Mouse (Mus musculus) left cerebral cortex, postnatal 10 days (tissue): ENCODE measurements around the gene Pja2. TPM values are rescaled to one million over a fixed set of nuclear protein-coding genes. Genes with fewer than 3 reads are reported as not detected.
"Not testable (repeated sequence)": the region's sequence is repeated elsewhere in the genome, so short reads cannot be mapped to it uniquely, and the experiment has no call there.

Experiments
- DNase-seq, 2 experiments: peaks; one replicate each; pipeline ENCODE4 v3.0.0; 2021 to 2022; ENCODE audit warnings: low spot score in 2 of 2, mixed read lengths in 1 of 2; ENCODE audit errors: extremely low spot score in 1 of 2
- intact Hi-C: fragments of 180-260 bp; cut with DNase I; formaldehyde crosslinking; loops from one replicate; pipeline ENCODE4 v1.15.1; 2025
- total RNA-seq, 2 experiments: library from RNA; stranded (reverse); gene quantifications; 2 replicates each; pipeline ENCODE4 v1.2.3; 2021

Pja2 gene
- total RNA-seq, 2 experiments from 2014 or later = 361 to 375 TPM

DNA sequence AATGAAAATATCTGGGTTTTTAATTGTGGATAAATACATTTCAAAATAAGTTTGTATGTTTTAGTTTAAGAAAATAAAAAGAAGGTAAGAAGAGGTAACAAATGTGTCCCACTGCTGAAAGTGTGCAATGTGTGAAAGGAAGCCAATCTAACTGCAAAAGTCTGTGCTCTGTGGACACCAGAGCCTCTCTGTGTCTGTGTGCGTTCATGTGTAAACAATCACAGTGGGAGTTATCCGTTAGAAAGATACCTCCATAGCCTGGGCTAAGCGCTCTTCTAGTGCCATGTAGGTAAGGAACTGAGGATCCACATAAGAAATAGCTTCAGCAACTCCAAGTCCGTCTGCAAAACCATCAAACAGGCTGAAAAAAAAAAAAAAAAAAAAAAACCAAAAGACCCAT is 42.0 kb downstream of the Pja2 start:
- intact Hi-C loops = no loop called here
- DNase-seq = no peak

- no peak for DNase-seq
Observed at GRCm38 (mm10) chr17:64288000-64288399, 43.7 kb downstream of the Pja2 start.

GRCm38 (mm10) chr17:64286836-64287235 is 44.9 kb downstream of the Pja2 start:
- intact Hi-C loops = no loop called here

More at GRCm38 (mm10) chr17:64288000-64288399, 43.7 kb downstream of the Pja2 start:
- intact Hi-C loops = no loop called here

GRCm38 (mm10) chr17:64281368-64281767 is 50.3 kb downstream of the Pja2 start:
- intact Hi-C loops, DNase-seq: not testable (repeated sequence)

More at GRCm38 (mm10) chr17:64286836-64287235, 44.9 kb downstream of the Pja2 start:
- DNase-seq = no peak

- no peak for DNase-seq
- intact Hi-C loops = no loop called here
Observed at GRCm38 (mm10) chr17:64277649-64278212, 54.0 kb downstream of the Pja2 start.

DNA sequence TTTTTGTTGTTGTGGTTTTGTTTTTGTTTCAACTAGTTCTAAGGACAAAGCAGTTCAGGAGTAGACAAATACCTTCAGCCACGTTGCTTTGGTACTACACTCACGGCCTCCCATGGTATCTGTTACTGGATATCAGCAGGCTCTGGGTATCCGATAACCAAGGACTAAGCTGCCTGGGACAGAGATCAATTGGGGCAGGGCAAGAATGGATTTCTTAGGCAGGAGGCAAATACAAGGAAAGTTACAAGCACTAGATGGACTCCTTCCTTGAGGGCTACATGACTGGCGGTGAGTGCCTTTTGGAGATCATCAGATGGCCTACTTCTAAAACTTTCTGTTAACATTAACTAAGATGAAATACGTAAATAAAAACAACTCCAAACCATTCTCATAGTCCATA is 55.0 kb downstream of the Pja2 start:
- no peak for DNase-seq
- intact Hi-C loops = no loop called here

GRCm38 (mm10) chr17:64275188-64275587 is 56.5 kb downstream of the Pja2 start:
- intact Hi-C loops = no loop called here
- no peak for DNase-seq

- no peak for DNase-seq
- intact Hi-C loops = no loop called here
Observed at GRCm38 (mm10) chr17:64274341-64275105, 57.2 kb downstream of the Pja2 start.

DNA sequence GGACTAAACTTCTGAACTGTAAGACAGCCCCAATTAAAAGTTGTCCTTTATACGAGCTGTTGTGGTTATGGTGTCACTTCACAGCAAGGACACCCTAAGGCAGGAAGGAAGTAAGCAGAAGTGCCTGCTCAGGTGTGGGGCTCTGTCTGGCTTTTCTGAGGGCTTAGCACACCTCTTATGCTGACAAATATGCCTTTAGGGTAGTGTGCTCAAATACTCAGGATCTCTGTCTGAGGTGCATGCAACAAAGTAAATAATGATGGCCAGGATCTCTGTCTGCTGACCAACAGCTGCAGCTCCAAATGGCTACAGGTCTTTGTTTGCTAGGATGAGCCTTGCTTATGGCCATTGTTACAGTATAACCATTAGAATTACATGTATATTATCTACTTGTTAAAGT is 71.1 kb downstream of the Pja2 start:
- intact Hi-C loops = no loop called here
- DNase-seq = no peak

DNA sequence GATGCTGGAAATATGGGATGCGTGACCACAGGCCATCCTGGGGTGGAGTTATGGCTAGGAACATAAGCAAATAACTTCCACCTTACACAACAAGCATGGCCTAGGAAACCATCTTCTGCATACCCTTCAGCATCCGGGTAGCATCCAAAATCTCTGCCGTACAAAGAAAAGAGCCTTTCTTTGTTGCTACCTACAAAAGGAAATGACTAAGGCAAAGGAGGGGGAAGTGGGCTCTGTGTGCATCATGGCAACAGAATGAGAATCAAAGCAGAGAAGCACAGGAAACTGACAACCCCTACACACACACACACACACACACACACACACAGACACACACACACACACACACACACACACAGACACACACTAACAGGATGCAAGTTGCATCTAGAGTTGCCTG is 83.5 kb downstream of the Pja2 start:
- intact Hi-C loops = no loop called here
- no peak for DNase-seq

- no peak for DNase-seq
- intact Hi-C loops = no loop called here
Observed at GRCm38 (mm10) chr17:64242898-64243297, 88.8 kb downstream of the Pja2 start.

GRCm38 (mm10) chr17:64242310-64242859 is 89.3 kb downstream of the Pja2 start:
- DNase-seq = no peak
- intact Hi-C loops = no loop called here

DNA sequence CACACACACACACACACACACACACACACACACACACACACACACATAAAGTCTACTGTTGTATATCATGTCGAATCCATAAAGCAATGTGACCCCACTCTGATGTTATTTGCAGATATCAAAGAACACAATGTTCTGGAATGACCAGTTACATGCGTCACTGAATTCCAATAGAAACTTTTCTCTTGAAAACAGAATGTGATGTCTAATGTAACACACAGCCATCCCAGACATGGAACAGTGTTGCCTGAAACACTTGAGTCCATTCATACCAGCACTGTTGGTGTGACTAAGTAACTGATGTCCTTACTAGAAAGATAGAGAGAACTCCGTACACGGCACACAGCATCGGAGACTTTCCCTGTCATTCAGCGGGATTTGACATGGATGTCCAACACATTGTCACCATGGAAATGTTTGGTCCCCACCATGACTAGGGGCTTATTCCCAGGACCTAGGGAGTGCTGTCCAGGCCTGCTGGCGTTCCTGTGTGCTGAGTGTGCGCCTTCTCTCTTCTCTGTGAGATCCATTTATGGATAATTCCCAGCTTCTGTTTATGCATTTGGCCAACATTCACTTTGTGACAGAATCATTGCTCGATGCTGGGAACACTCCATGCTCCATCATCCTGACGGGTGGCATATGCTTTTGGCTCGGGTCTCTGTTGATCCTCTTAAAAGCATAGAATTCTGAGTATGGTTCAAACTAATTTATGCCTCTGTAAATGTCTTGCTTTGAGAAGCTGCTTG is 90.0 kb downstream of the Pja2 start:
- no peak for DNase-seq

GRCm38 (mm10) chr17:64232134-64232533 is 99.6 kb downstream of the Pja2 start:
- no peak for DNase-seq
- intact Hi-C loops = no loop called here

More for the DNA sequence above, 90.0 kb downstream of the Pja2 start:
- intact Hi-C loops = no loop called here

DNA sequence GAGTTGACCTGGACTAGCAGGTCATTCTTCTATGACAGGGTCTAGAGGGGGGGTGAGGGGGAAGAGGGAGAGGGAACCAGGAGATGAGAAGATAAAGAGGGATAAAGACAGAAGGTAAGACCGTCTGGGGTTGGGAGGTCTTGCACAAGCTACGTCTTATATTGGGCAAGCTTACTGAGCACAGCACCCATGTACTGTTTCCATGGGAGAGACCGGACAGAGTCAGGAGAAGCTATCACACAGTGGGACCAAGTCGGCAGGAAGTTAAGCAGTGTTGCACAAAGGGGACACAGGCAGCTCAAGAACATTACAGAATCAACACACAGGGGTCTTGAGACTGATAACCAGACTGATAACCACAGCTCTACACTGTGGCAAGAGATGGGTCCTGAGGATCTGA is 100.1 kb downstream of the Pja2 start:
- DNase-seq, intact Hi-C loops: not testable (repeated sequence)

DNA sequence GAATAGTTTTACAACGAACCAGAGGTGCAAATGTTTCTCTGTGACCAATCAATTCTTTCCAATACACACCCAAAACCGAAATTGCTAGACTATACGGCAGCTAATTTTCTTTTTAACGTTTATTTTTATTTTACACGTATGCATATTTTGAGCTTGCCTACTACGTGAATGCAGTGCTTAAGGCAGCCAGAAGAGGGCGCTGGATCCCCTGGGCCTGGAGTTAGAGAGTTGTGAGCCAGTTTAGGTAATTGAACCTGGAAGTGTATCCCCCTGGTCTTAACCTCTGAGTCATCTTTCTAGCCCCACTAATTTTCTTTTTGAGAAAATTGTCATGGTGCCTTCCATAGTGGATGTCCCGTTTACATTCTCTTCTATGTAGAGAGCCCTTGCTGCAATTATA is 100.5 kb downstream of the Pja2 start:
- intact Hi-C loops = no loop called here

More for the DNA sequence above, 100.5 kb downstream of the Pja2 start:
- no peak for DNase-seq
